Mouse (Mus musculus) kidney, adult 8-10 months (tissue): ENCODE results near the gene Shroom1.

Experiments used
- DNase-seq, 2 experiments: peaks; one replicate each; pipeline ENCODE4 v3.0.0; 2022

Gene Shroom1

GRCm38 (mm10) chr11:53516775-53517627 lies 60.0 kb downstream of the Shroom1 start:
- DNase-seq, result no peak
